Mouse (Mus musculus): ENCODE measurements around the gene Trappc4. TPM values are rescaled to one million over a fixed set of nuclear protein-coding genes. Genes with fewer than 3 reads are reported as not detected.
A peak's percentile ranks its signal among the peaks of the same experiment; 100 is the strongest.
"Not testable (repeated sequence)": the region's sequence is repeated elsewhere in the genome, so short reads cannot be mapped to it uniquely, and the experiment has no call there.

Gene Trappc4
- polyA plus RNA-seq, 1 experiment: 104 TPM

DNA sequence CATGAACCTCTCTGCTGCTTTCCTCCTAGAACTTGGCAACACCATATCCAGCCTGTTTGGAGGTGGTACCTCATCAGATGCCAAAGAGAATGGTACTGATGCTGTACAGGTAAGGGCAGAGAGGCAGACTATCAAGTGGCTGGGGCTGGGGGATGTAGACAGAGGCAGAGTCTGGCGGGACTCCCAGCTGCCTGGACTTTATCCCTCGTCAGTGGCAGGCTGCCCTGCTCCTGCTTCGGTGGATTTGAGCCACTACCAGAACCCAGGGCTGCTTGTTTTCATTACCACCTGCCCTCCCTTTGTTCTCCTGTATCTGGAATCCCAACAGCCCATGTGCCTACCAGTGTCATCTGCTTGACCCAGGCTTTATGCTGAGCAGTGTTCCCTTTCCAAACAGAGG, 20.2 kb downstream of the Trappc4 start:
- Histone ChIP-seq H3K4me1 (ENCODE audit: control insufficient read depth, insufficient read depth, low read length) (no peaks in the 10 kb centered on the region), H3K4me3 (ENCODE audit: insufficient read depth, low read length) (no peak overlapping the region), H3K27ac (ENCODE audit: insufficient read depth, low read length) (no peak overlapping the region)
- TF ChIP-seq CTCF (IDR thresholded peaks at IDR 0.05; ENCODE audit: borderline replicate concordance, insufficient read depth, low read length) (no peak), POLR2A (IDR thresholded peaks at IDR 0.05; ENCODE audit: low read depth, low read length) (no peak)

DNA sequence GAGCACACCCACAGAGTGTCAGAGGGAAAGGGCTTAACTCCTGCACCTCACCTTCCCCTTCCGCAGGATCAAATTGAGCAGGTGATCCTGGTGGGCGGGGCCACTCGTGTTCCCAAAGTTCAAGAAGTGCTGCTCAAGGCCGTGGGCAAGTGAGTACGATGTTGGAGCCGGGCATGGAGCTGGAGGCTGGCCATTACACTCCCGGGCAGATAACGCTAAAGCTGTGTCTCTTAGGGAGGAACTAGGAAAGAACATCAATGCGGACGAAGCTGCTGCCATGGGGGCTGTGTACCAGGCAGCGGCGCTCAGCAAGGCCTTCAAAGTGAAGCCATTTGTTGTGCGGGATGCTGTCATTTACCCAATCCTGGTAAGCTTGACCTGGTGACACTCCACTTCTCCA, 22.8 kb downstream of the Trappc4 start:
- Histone ChIP-seq H3K4me1 (ENCODE audit: control insufficient read depth, insufficient read depth, low read length) (peaks cover 5% of the 10 kb centered on the region; the same call in 1 of the 2 replicates), H3K27ac (ENCODE audit: insufficient read depth, low read length) (no peak overlapping the region), H3K4me3 (ENCODE audit: insufficient read depth, low read length) (no peak overlapping the region)
- TF ChIP-seq CTCF (IDR thresholded peaks at IDR 0.05; ENCODE audit: borderline replicate concordance, insufficient read depth, low read length) (no peak), POLR2A (IDR thresholded peaks at IDR 0.05; ENCODE audit: low read depth, low read length) (no peak)

DNA sequence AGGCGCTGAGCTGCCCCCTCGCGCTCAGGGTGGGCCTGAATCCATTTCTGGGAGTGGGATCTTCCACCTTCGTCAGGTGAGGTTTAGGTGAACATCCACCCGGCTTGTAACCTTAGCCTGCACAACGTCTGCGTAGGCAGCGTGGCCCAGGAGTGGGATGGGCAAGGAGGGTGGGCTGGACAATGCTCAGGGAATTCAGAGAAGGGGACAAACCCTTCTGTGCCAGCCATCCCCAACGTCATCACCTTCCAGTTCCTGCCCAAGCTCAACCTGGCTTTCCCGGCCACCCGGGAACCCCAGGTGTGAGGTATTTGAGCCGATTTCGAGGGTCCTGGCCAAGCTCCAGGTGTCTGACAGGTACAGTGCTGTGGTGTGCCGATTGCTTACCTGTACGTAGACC, 27.5 kb downstream of the Trappc4 start:
- TF ChIP-seq POLR2A (IDR thresholded peaks at IDR 0.05; ENCODE audit: low read depth, low read length): no peak
- no peak for TF ChIP-seq CTCF (IDR thresholded peaks at IDR 0.05; ENCODE audit: borderline replicate concordance, insufficient read depth, low read length)
- H3K4me3 ChIP-seq (ENCODE audit: insufficient read depth, low read length): peak overlapping the region; percentile 90
- H3K27ac ChIP-seq (ENCODE audit: insufficient read depth, low read length): no peak overlapping the region

DNA sequence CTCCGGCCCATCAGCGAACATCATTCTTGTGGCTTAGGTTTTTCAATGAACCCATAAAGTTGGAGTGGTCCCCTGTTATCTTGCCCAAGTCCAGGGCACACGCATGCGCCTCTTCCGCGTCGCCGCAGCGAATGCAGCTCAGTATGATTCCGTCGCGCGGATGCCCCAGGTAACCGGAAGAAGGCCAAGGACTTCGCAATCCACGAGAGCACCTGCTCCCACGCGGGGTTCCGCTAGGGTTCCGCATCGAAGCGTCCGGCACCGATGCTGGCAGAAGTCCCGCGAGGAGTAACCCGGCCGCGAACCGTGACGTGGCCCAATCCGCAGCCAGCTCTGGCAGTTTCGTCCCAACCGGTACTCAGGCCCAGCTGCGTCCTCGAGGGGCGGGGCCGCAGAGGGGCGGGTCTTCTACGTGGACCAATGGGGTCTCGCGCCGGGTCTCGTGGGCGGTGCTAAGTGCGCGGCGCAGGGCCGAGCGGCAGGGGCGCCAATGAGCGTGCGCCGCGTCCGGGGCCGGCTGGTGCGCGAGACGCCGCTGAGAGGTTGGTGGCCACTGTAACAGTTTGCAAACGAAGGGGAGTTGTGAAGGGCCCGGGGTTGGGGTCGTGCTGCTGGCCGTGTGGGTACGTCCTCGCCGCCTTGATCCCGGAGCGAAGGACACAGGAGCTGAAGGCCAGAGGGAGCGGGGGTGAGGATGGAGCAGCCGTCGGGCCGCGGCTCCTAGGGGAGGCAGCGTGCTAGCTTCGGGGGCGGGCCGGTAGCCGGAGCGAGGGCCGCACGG, 28.2 kb downstream of the Trappc4 start, which contains the start of gene Hyou1:
Gene Hyou1, plus strand, starts transcription at position 437 of the 781 bp plus-strand sequence.
- Histone ChIP-seq H3K4me3 (ENCODE audit: insufficient read depth, low read length) (peak within 1 kb of the TSS; percentile 90), H3K4me1 (ENCODE audit: control insufficient read depth, insufficient read depth, low read length) (peaks cover 7% of the 10 kb centered on the region; the same call in 1 of the 2 replicates), H3K27ac (ENCODE audit: insufficient read depth, low read length) (0 out of 2 replicates have a peak within 1 kb of the TSS, but pooled peaks have one; percentile 1)
- TF ChIP-seq CTCF (IDR thresholded peaks at IDR 0.05; ENCODE audit: borderline replicate concordance, insufficient read depth, low read length): no peak
- peak; percentile 83 for TF ChIP-seq POLR2A (IDR thresholded peaks at IDR 0.05; ENCODE audit: low read depth, low read length)

More for the DNA sequence above, 27.5 kb downstream of the Trappc4 start:
- peaks cover 7% of the 10 kb centered on the region; the same call in 1 of the 2 replicates for H3K4me1 ChIP-seq (ENCODE audit: control insufficient read depth, insufficient read depth, low read length)

DNA sequence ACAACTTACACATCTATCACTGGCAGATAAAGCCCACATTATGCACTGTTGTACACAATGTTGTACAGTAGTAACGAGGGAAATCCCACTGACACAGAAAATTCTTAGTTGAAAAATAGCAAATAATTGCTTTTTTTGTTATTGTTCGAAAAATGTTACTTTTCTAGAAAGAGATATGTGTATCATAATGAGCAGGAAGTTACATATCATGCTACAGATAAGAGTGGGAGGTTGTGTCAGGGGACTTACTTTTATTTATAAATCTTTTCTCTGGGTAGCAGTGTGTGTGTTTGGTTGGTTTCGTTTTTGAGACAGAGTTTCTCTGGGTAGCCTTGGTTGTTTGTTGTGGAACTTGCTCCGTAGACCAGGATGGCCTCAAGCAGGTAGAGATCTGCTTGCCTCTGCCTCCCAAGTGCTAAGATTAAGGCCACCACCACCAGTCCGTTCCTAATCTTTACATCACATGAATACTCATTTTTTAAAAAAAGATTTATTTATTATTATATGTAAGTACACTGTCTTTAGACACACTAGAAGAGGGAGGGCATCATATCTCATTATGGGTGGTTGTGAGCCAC, 29.2 kb downstream of the Trappc4 start:
- TF ChIP-seq CTCF (IDR thresholded peaks at IDR 0.05; ENCODE audit: borderline replicate concordance, insufficient read depth, low read length): no peak
- no peak; the same call in 1 of the 2 replicates for TF ChIP-seq POLR2A (IDR thresholded peaks at IDR 0.05; ENCODE audit: low read depth, low read length)
- Histone ChIP-seq H3K4me1 (ENCODE audit: control insufficient read depth, insufficient read depth, low read length) (peaks cover 8% of the 10 kb centered on the region; the same call in 1 of the 2 replicates), H3K4me3 (ENCODE audit: insufficient read depth, low read length) (peak overlapping the region; percentile 66), H3K27ac (ENCODE audit: insufficient read depth, low read length) (no peak overlapping the region)

DNA sequence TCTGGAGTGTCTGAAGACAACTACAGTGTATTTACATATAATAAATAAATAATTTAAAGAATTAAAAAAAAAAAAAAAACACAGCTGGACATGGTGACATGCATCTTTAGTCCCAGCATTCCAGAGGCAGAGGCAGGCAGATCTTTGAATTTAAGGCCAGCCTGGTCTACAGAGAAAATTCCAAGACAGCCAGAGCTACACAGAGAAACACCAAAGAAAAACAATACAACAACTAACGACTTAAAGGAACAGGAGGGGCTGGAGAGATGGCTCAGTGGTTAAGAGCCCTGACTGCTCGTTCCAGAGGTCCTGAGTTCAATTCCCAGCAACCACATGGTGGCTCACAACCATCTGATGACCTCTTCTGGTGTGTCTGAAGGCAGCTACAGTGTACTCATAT, 30.1 kb downstream of the Trappc4 start:
- H3K4me3 ChIP-seq (ENCODE audit: insufficient read depth, low read length); H3K27ac ChIP-seq (ENCODE audit: insufficient read depth, low read length); H3K4me1 ChIP-seq (ENCODE audit: control insufficient read depth, insufficient read depth, low read length): not testable (repeated sequence)

DNA sequence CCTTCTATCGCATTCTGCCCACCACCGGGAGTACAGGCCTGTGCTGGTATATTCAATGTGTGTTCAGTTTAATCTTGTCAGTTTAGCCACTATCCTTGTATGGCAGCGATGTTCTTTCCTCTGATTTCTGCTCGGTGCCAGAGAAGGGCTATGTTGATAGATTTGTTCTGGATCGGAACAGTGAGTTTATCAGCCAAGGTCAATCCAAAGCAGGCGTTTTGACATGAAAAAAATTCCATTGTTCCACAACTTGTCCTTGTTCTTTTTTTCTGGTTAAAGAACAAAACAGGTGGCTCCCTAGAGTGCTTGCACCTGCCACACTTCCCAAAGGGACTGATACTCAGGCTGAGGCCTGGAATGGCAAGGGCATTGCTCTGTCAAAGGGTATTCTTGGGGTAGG, 31.3 kb downstream of the Trappc4 start:
- Histone ChIP-seq H3K27ac (ENCODE audit: insufficient read depth, low read length) (no peak overlapping the region), H3K4me3 (ENCODE audit: insufficient read depth, low read length) (no peak overlapping the region), H3K4me1 (ENCODE audit: control insufficient read depth, insufficient read depth, low read length) (peaks cover 8% of the 10 kb centered on the region; the same call in 1 of the 2 replicates)
- TF ChIP-seq CTCF (IDR thresholded peaks at IDR 0.05; ENCODE audit: borderline replicate concordance, insufficient read depth, low read length) (no peak), POLR2A (IDR thresholded peaks at IDR 0.05; ENCODE audit: low read depth, low read length) (no peak)

DNA sequence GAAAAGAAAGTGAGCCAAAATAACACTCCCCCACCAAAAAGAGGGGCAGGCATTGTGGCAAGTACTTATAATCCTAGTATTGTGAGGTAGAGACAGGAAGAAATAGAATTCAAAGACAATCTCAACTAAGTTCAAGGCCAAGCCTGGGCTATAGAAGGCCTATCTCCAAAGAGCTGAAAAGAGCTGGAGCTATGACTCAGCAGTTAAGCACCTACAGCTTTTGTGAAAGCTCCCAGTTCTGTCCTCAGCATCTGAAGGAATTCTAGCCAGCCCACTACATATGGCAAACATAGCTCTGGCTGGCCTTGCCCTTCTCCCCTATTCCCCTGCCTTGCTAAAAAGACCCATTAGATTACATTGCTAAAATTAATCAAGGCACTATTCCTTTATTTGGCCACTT, 34.0 kb downstream of the Trappc4 start:
- Histone ChIP-seq H3K27ac (ENCODE audit: insufficient read depth, low read length) (peak overlapping the region; percentile 73), H3K4me1 (ENCODE audit: control insufficient read depth, insufficient read depth, low read length) (peaks cover 3% of the 10 kb centered on the region; the same call in 1 of the 2 replicates), H3K4me3 (ENCODE audit: insufficient read depth, low read length) (no peak overlapping the region)
- no peak for TF ChIP-seq POLR2A (IDR thresholded peaks at IDR 0.05; ENCODE audit: low read depth, low read length)
- no peak for TF ChIP-seq CTCF (IDR thresholded peaks at IDR 0.05; ENCODE audit: borderline replicate concordance, insufficient read depth, low read length)

DNA sequence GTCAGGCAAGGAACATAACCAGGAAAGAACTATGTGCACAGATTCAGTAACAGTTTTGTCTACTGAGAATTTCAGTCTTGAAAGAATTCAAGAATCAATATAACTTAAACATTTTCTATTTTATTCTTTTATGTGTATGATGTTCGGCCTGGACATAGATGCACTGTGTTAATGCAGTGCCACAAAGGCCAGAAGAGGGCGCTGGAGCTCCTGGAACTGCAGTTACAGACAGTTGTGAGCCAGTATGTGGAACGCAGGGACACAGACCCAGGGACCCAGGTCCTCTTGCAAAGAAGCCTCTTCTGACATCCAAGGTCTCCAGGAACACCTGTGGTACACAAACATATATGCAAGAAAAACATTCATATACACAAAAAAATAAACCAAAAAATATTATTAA, 42.9 kb downstream of the Trappc4 start:
- no peak overlapping the region for H3K27ac ChIP-seq (ENCODE audit: insufficient read depth, low read length)
- TF ChIP-seq CTCF (IDR thresholded peaks at IDR 0.05; ENCODE audit: borderline replicate concordance, insufficient read depth, low read length): peak; percentile 42; the same call in 1 of the 2 replicates
- no peak for TF ChIP-seq POLR2A (IDR thresholded peaks at IDR 0.05; ENCODE audit: low read depth, low read length)
- no peak overlapping the region for H3K4me3 ChIP-seq (ENCODE audit: insufficient read depth, low read length)
- H3K4me1 ChIP-seq (ENCODE audit: control insufficient read depth, insufficient read depth, low read length): 0 out of 2 replicates have a peak, but pooled peaks cover 2% of the 10 kb centered on the region

DNA sequence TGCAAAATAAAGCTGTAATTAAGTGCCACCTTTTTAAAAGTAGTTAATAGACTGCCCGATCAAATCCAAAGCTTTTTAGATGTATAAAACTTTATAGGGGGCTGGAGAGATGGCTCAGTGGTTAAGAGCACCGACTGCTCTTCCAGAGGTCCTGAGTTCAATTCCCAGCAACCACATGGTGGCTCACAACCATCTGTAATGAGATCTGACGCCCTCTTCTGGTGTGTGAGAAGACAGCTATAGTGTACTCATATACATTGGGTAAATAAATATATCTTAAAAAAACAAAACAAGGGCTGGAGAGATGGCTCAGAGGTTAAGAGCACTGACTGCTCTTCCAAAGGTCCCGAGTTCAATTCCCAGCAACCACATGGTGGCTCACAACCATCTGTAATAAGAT, 45.5 kb downstream of the Trappc4 start:
- H3K4me1 ChIP-seq (ENCODE audit: control insufficient read depth, insufficient read depth, low read length); H3K27ac ChIP-seq (ENCODE audit: insufficient read depth, low read length); H3K4me3 ChIP-seq (ENCODE audit: insufficient read depth, low read length): not testable (repeated sequence)
